Mouse (Mus musculus) spleen, adult 12 weeks (tissue): ENCODE measurements around the gene Pax6.

ENCODE experiments used
- DNase-seq: peaks from one replicate; pipeline ENCODE4 v3.0.0; 2022; ENCODE audit warnings: low spot score

The Pax6 gene

GRCm38 (mm10) chr2:105668271-105669270 lies at the start of gene Pax6:
Pax6 (plus strand) TSS chr2:105668900.
- DNase-seq, result no peak

- no peak for DNase-seq
These were observed 19.8 kb upstream of the Pax6 start for GRCm38 (mm10) chr2:105648933-105649332.

GRCm38 (mm10) chr2:105656456-105656855 lies 12.2 kb upstream of the Pax6 start:
- DNase-seq, result no peak

- no peak for DNase-seq
These were observed 9.3 kb upstream of the Pax6 start for GRCm38 (mm10) chr2:105659350-105659749.

- no peak for DNase-seq
These were observed 8.5 kb upstream of the Pax6 start for GRCm38 (mm10) chr2:105659926-105660873.

- no peak for DNase-seq
These were observed 7.7 kb upstream of the Pax6 start for GRCm38 (mm10) chr2:105660874-105661622.

GRCm38 (mm10) chr2:105661623-105662066 lies 7.1 kb upstream of the Pax6 start:
- DNase-seq, result no peak

GRCm38 (mm10) chr2:105662121-105662520 lies 6.6 kb upstream of the Pax6 start:
- DNase-seq, result no peak

GRCm38 (mm10) chr2:105662606-105663005 lies 6.1 kb upstream of the Pax6 start:
- DNase-seq, result no peak

- no peak for DNase-seq
These were observed 5.6 kb upstream of the Pax6 start for GRCm38 (mm10) chr2:105663101-105663511.

GRCm38 (mm10) chr2:105664996-105665395 lies 3.7 kb upstream of the Pax6 start:
- DNase-seq, result no peak

GRCm38 (mm10) chr2:105665491-105666250 lies 3.0 kb upstream of the Pax6 start:
- DNase-seq, result no peak

GRCm38 (mm10) chr2:105666331-105666730 lies 2.4 kb upstream of the Pax6 start:
- no peak for DNase-seq

GRCm38 (mm10) chr2:105666763-105667625 lies 1.7 kb upstream of the Pax6 start:
- no peak for DNase-seq

- DNase-seq, result no peak
These were observed 1.1 kb upstream of the Pax6 start for GRCm38 (mm10) chr2:105667626-105667950.

- DNase-seq, result no peak
These were observed 716 bp downstream of the Pax6 start for GRCm38 (mm10) chr2:105669371-105669861.

- DNase-seq, result no peak
These were observed 1.4 kb downstream of the Pax6 start for GRCm38 (mm10) chr2:105669881-105670730.

GRCm38 (mm10) chr2:105670731-105671095 lies 2.0 kb downstream of the Pax6 start:
- no peak for DNase-seq
